Mouse (Mus musculus) lung, postnatal 0 days (tissue): ENCODE data around the gene Dlg2. TPM values are rescaled to one million over a fixed set of nuclear protein-coding genes. Genes with fewer than 3 reads are reported as not detected.

Experiments
- ATAC-seq: fragments of 200-750 bp; cut with Nextera tagmentation; 2 replicates; pipeline ENCODE4 v1.8.0; 2017; ENCODE audit warnings: moderate library complexity
- DNase-seq: peaks from one replicate; pipeline ENCODE4 v3.0.0-alpha.2; 2016; ENCODE audit warnings: low spot score
- H3K27ac ChIP-seq: fragments of 300-500 bp; sonication (generic); 2 replicates; pipeline ENCODE4 v1.5.1; 2014; ENCODE audit warnings: antibody characterized with exemption, mild to moderate bottlenecking, low read length, mixed read lengths
- H3K27me3 ChIP-seq: fragments of 300-500 bp; sonication (generic); replicated peaks from 2 replicates; pipeline ENCODE4 v1.6.1; 2014; ENCODE audit warnings: low read length, mixed read lengths; ENCODE audit not compliant: insufficient read depth
- H3K36me3 ChIP-seq: fragments of 300-500 bp; sonication (generic); 2 replicates; pipeline ENCODE4 v1.6.1; 2014; ENCODE audit warnings: low read length, mixed read lengths; ENCODE audit not compliant: insufficient read depth
- H3K4me1 ChIP-seq: fragments of 300-500 bp; sonication (generic); 2 replicates; pipeline ENCODE4 v1.6.1; 2014; ENCODE audit warnings: antibody characterized with exemption, low read depth, low read length, mixed read lengths; ENCODE audit not compliant: insufficient read depth
- H3K4me2 ChIP-seq: fragments of 300-500 bp; sonication (generic); replicated peaks from 2 replicates; pipeline ENCODE4 v1.6.1; 2014; ENCODE audit warnings: low read depth, mild to moderate bottlenecking, low read length, moderate library complexity, mixed read lengths
- H3K4me3 ChIP-seq: fragments of 300-500 bp; sonication (generic); 2 replicates; pipeline ENCODE4 v1.5.1; 2014; ENCODE audit warnings: low read depth, low read length
- H3K9ac ChIP-seq: fragments of 300-500 bp; sonication (generic); replicated peaks from 2 replicates; pipeline ENCODE4 v1.6.1; 2014; ENCODE audit warnings: low read depth, mild to moderate bottlenecking
- H3K9me3 ChIP-seq: fragments of 300-500 bp; sonication (generic); 2 replicates; pipeline ENCODE4 v1.6.1; 2016; ENCODE audit warnings: low read length, mixed read lengths
- CTCF ChIP-seq: IDR thresholded peaks from 2 replicates; pipeline ENCODE4 v1.5.1; 2016; ENCODE audit warnings: antibody characterized with exemption, mild to moderate bottlenecking
- EP300 ChIP-seq: IDR thresholded peaks from 2 replicates; pipeline ENCODE4 v1.6.1; 2016; ENCODE audit warnings: antibody characterized with exemption, mild to moderate bottlenecking, control low read depth
- WGBS: fragments of 180-500 bp; shearing (Covaris S2); extraction: QIAGEN DNeasy Blood & Tissue Kit; methylation state at CpG from one replicate; pipeline ENCODE4 v1.1.7; 2014; 5-methylcytosine and 5-hydroxymethylcytosine counted together
- polyA plus RNA-seq: library from polyadenylated mRNA; unstranded; fragments of >200 nt; fragmentation: Nextera tagmentation; extraction: Ambion mirVana; gene quantifications from 2 replicates; pipeline ENCODE4 v1.2.1, GENCODE M21; 2015

The Dlg2 gene
- polyA plus RNA-seq, 1 experiment from 2014 or later = 0.43 TPM

DNA sequence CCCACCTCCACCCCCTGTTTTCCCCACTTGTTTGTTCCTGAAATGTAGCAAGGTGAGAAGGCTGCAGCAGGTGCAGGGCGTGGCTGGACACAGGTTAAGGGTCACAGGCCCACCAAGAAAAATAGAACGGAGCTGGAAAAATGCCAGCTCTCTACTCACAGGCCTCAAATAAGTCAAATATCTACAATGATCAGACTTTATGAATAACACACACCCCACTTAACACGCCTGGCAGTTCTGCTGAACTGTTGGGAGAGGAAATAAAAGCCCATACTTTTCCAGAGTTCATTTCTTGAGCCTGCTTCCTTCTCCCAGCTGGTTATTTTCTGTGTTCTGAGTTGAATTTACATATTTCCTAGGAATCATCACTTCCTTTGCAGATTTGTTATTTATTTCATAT lies 967.4 kb downstream of the Dlg2 start:
- Histone ChIP-seq H3K36me3 (no peaks in the 10 kb centered on the region), H3K4me3 (no peak overlapping the region), H3K27me3 (no peaks in the 10 kb centered on the region), H3K27ac (no peak overlapping the region), H3K9me3 (no peaks in the 10 kb centered on the region), H3K4me1 (no peaks in the 10 kb centered on the region), H3K4me2 (no peak overlapping the region), H3K9ac (no peak overlapping the region)
- no peak for DNase-seq
- no peak for ATAC-seq
- WGBS = 40% methylated on average over 3 of the region's 3 CpGs
- TF ChIP-seq EP300 = no peak
- TF ChIP-seq CTCF = no peak

DNA sequence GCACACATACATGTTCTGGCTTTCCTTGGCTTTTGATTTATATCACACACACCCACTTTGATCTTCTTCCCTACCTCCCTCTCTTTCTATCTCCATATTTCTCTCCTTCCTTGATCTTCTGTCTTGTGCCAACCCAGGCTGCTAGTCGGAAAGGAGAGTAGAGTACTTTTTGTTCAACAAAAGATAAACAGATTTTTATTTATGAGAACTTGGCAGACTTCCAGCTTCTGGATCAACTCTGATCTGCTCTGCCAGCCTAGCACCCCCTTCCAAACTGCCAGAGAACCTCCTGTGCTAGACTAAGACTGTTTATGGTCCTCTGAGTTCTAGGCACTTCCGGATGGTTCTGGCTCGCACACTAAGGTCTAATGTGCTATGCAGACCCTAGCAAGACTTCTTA lies 968.3 kb downstream of the Dlg2 start:
- Histone ChIP-seq H3K4me1 (no peaks in the 10 kb centered on the region), H3K4me3 (no peak overlapping the region), H3K36me3 (no peaks in the 10 kb centered on the region), H3K27ac (no peak overlapping the region), H3K9me3 (no peaks in the 10 kb centered on the region), H3K27me3 (no peaks in the 10 kb centered on the region), H3K9ac (no peak overlapping the region), H3K4me2 (no peak overlapping the region)
- no peak for TF ChIP-seq CTCF
- TF ChIP-seq EP300 = no peak
- 56% methylated on average over 3 of the region's 3 CpGs for WGBS
- DNase-seq (no peak), ATAC-seq (no peak)

DNA sequence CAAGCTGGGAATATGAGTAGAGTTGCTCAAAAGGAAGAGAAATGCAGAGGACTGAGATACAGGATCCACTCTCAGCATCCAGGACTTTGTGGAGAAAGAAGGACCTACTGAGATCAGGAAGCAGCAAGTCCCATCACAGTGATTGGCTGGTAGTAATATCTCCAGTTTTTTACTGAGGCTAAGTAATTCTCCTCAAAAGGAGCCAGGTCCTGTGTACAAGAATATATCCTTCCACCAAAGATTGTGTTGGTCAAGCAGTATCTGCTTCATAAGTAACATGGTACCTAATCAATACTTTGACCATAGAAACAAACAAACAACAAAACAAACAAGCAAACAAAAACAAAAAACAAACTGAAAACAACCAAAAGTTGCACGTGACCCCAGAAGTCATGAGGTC lies 980.3 kb downstream of the Dlg2 start:
- no peak for DNase-seq
- Histone ChIP-seq H3K36me3 (no peaks in the 10 kb centered on the region), H3K27me3 (no peaks in the 10 kb centered on the region), H3K9ac (no peak overlapping the region), H3K4me3 (no peak overlapping the region), H3K27ac (no peak overlapping the region), H3K4me1 (no peaks in the 10 kb centered on the region), H3K9me3 (no peaks in the 10 kb centered on the region), H3K4me2 (no peak overlapping the region)
- 6% methylated on average over 1 of the region's 1 CpGs for WGBS
- TF ChIP-seq CTCF (no peak), EP300 (no peak)
- no peak for ATAC-seq

DNA sequence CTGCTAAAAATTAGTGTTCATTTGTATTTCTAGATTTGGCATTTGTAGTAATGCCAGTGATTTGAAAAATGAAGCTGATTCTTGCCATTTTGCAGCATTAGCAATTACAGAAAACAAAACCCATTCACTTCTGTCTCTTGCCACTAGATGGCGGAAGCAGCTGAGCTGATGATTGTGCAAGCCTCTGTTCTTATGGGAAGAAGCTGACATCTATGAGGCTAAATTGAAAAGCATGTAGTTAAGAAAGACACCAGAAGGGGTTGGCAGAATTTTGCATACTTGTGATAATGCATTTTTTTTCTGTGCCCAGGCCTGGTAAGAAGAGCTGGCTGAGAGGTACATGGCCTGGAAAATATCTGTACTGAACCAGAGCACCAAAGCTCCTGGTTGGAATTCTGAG lies 980.7 kb downstream of the Dlg2 start:
- WGBS = 0% methylated on average over 1 of the region's 1 CpGs
- no peak for ATAC-seq
- no peaks in the 10 kb centered on the region for H3K9me3 ChIP-seq
- no peak overlapping the region for H3K4me3 ChIP-seq
- H3K36me3 ChIP-seq = no peaks in the 10 kb centered on the region
- TF ChIP-seq CTCF = peak; percentile 90
- TF ChIP-seq EP300 = no peak
- no peak overlapping the region for H3K27ac ChIP-seq
- no peak overlapping the region for H3K4me2 ChIP-seq
- H3K4me1 ChIP-seq = no peaks in the 10 kb centered on the region
- DNase-seq = peak; percentile 84
- H3K9ac ChIP-seq = no peak overlapping the region
- no peaks in the 10 kb centered on the region for H3K27me3 ChIP-seq

DNA sequence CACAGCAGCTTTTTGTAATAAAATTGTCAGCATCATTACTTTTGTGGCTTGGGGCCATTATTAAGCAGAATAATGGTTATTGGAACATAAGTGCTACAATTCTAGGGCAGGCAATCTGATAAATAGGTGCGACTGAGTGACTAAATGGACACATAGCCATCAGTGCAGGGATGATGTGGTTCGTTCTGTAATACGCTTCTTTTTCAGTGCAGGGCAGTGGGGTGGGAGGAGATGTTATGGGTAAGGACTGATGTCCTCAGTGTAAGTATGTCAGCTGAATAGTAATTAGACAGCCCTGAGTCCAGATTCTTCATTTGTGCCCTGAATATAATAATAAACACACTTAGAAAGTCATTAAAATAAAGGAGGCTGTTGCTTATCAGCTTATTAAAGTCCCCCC lies 984.9 kb downstream of the Dlg2 start:
- DNase-seq (no peak), ATAC-seq (no peak)
- 79% methylated on average over 3 of the region's 3 CpGs for WGBS
- no peaks in the 10 kb centered on the region for H3K36me3 ChIP-seq
- no peak overlapping the region for H3K4me3 ChIP-seq
- H3K4me1 ChIP-seq = no peaks in the 10 kb centered on the region
- H3K4me2 ChIP-seq = no peak overlapping the region
- no peak for TF ChIP-seq EP300
- TF ChIP-seq CTCF = no peak
- H3K27ac ChIP-seq = no peak overlapping the region
- H3K9ac ChIP-seq = no peak overlapping the region
- H3K9me3 ChIP-seq = no peaks in the 10 kb centered on the region
- no peaks in the 10 kb centered on the region for H3K27me3 ChIP-seq

DNA sequence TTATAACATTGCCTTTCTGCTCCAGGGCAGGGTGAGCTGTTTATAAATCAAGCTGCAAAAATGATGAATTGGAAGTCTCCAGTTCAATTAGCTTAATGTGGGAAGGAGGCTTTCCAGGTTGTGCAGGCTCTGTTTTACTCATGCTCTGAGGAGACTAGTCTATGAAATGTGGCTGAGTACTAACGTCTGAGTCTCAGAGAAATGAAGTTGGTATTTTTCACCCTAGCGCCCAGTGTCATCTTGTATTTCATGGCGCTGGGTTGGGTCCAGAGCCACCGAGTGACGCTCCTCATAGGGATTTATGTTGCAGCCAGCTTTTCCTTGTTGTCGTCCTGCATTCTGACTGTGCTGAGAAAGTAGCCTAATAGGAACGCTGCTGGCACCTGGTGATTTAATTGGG lies 986.8 kb downstream of the Dlg2 start:
- H3K4me3 ChIP-seq = no peak overlapping the region
- no peak for DNase-seq
- no peak overlapping the region for H3K27ac ChIP-seq
- no peaks in the 10 kb centered on the region for H3K27me3 ChIP-seq
- no peaks in the 10 kb centered on the region for H3K36me3 ChIP-seq
- no peak for TF ChIP-seq EP300
- TF ChIP-seq CTCF = no peak
- H3K9me3 ChIP-seq = no peaks in the 10 kb centered on the region
- ATAC-seq = no peak
- no peak overlapping the region for H3K4me2 ChIP-seq
- WGBS = 57% methylated on average over 7 of the region's 7 CpGs
- no peaks in the 10 kb centered on the region for H3K4me1 ChIP-seq
- H3K9ac ChIP-seq = no peak overlapping the region

DNA sequence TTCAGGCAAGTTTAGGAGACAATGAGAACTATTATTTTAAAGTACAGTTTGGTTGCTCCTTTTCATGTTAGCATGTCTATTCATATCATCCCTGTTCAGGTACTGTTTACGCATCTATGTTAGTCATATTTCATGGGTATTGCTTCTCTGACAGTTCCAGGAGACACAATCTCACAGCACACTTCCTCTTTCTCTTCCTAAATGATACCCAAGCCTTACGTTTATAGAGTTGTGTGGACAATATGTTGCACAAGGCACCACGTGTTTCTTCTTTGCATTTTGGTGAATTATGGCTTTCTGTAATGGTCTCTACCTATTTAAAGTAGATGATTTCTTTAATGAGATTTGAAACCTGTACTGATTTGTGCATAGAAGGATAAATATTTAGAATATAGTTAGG lies 990.6 kb downstream of the Dlg2 start:
- TF ChIP-seq EP300 = no peak
- no peak for TF ChIP-seq CTCF
- WGBS = 65% methylated on average over 3 of the region's 3 CpGs
- no peaks in the 10 kb centered on the region for H3K9me3 ChIP-seq

More for the DNA sequence above, 990.6 kb downstream of the Dlg2 start:
- H3K4me1 ChIP-seq = no peaks in the 10 kb centered on the region
- no peak overlapping the region for H3K4me2 ChIP-seq
- H3K27ac ChIP-seq = no peak overlapping the region
- DNase-seq (no peak), ATAC-seq (no peak)
- H3K9ac ChIP-seq = no peak overlapping the region
- no peaks in the 10 kb centered on the region for H3K27me3 ChIP-seq
- H3K4me3 ChIP-seq = no peak overlapping the region
- no peaks in the 10 kb centered on the region for H3K36me3 ChIP-seq
